Comparison of ENCODE assay signal across 23 mouse cellular contexts in genomic region chr16:79342453-79342852, GRCm38 (mm10).
A peak's percentile ranks its signal among the peaks of the same experiment; 100 is the strongest.
DNase-seq lines count a peak whose midpoint lies in the region; ATAC-seq and TF ChIP-seq lines count a peak whose summit lies in the region.
"Had no signal": no experiment of that assay in that cellular context is flagged by ENCODE, and none has a peak within 500 bp of the region (broad histone marks: within the 10 kb centered on the region; RNA-seq: fewer than 3 reads in every experiment).

No protein-coding gene starts in this region.

- peak; percentile 15 for DNase-seq in embryonic facial prominence, embryonic 14.5 days (ENCODE audit: low spot score)
- no peak for DNase-seq in embryonic facial prominence, embryonic 10.5 days (ENCODE audit: low spot score)
- peak; percentile 97 for DNase-seq in gonadal fat pad, adult 2 months (ENCODE audit: low read depth)
- DNase-seq in ovary, postnatal 36 days (ENCODE audit: low spot score) = no peak
- DNase-seq in frontal cortex, postnatal 10 days (ENCODE audit: low spot score in 2 of 2) = no peak
- DNase-seq: adrenal gland, postnatal 25 days; cerebellum, adult 9-10 months; forebrain, postnatal 0 days; gastrocnemius, adult 2 months; heart, adult 11 months; kidney, adult 2 months; kidney, postnatal 4 days; liver, postnatal 0 days; thymus, postnatal 14 days had no signal

- H3K9ac ChIP-seq in embryonic facial prominence, embryonic 14.5 days (ENCODE audit: low read depth, low read length) = no peak overlapping the region
- no peak overlapping the region for H3K9ac ChIP-seq in limb, embryonic 13.5 days
- H3K9ac ChIP-seq: embryonic facial prominence, embryonic 15.5 days; forebrain, postnatal 0 days; liver, postnatal 0 days had no signal

- TF ChIP-seq CTCF in C2C12 (IDR thresholded peaks at IDR 0.05; ENCODE audit: control insufficient read depth, insufficient read depth, insufficient read length) = no peak

- H3K4me3 ChIP-seq in embryonic facial prominence, embryonic 14.5 days (ENCODE audit: low read depth, low read length) = no peak overlapping the region
- H3K4me3 ChIP-seq in embryonic facial prominence, embryonic 10.5 days = no peak overlapping the region
- no peak overlapping the region for H3K4me3 ChIP-seq in C2C12 (ENCODE audit: insufficient read depth, poor library complexity, severe bottlenecking)
- no peak overlapping the region for H3K4me3 ChIP-seq in limb, embryonic 13.5 days
- H3K4me3 ChIP-seq: embryonic facial prominence, embryonic 15.5 days; gastrocnemius, adult 2 months; midbrain, embryonic 10.5 days had no signal

- no peaks in the 10 kb centered on the region for H3K79me2 ChIP-seq in C2C12 (ENCODE audit: control insufficient read depth, insufficient read depth)

- H3K27ac ChIP-seq in embryonic facial prominence, embryonic 14.5 days (replicated peaks; ENCODE audit: low read depth, low read length) = no peak overlapping the region
- no peak overlapping the region for H3K27ac ChIP-seq in embryonic facial prominence, embryonic 10.5 days (replicated peaks)
- H3K27ac ChIP-seq in limb, embryonic 13.5 days = no peak overlapping the region
- H3K27ac ChIP-seq: embryonic facial prominence, embryonic 15.5 days; gastrocnemius, adult 2 months; macrophage; midbrain, embryonic 10.5 days had no signal

- no peaks in the 10 kb centered on the region for H3K4me1 ChIP-seq in embryonic facial prominence, embryonic 14.5 days (ENCODE audit: control insufficient read depth, insufficient read depth, low read length)
- H3K4me1 ChIP-seq in embryonic facial prominence, embryonic 10.5 days = no peaks in the 10 kb centered on the region
- peaks cover 3% of the 10 kb centered on the region; the same call in 1 of the 2 replicates for H3K4me1 ChIP-seq in limb, embryonic 13.5 days
- H3K4me1 ChIP-seq: embryonic facial prominence, embryonic 15.5 days; midbrain, embryonic 10.5 days had no signal

- H3K4me2 ChIP-seq in embryonic facial prominence, embryonic 14.5 days (ENCODE audit: low read depth, low read length) = no peak overlapping the region
- H3K4me2 ChIP-seq in limb, embryonic 13.5 days (replicated peaks) = no peak overlapping the region
- H3K4me2 ChIP-seq: embryonic facial prominence, embryonic 15.5 days; heart, embryonic 11.5 days; liver, embryonic 11.5 days had no signal

- no peaks in the 10 kb centered on the region for H3K27me3 ChIP-seq in embryonic facial prominence, embryonic 14.5 days (replicated peaks; ENCODE audit: control insufficient read depth, insufficient read depth, low read length)
- no peaks in the 10 kb centered on the region for H3K27me3 ChIP-seq in embryonic facial prominence, embryonic 10.5 days (replicated peaks; ENCODE audit: low read depth, poor library complexity, severe bottlenecking)
- no peaks in the 10 kb centered on the region for H3K27me3 ChIP-seq in C2C12 (ENCODE audit: control insufficient read depth, insufficient read depth, insufficient read length)
- no peaks in the 10 kb centered on the region for H3K27me3 ChIP-seq in limb, embryonic 13.5 days
- H3K27me3 ChIP-seq: embryonic facial prominence, embryonic 15.5 days had no signal

- no peak overlapping the region for H3ac ChIP-seq in C2C12 (ENCODE audit: control insufficient read depth, insufficient read length, low read depth)

- H3K79me3 ChIP-seq in C2C12 (ENCODE audit: low read depth) = no peaks in the 10 kb centered on the region

- no peaks in the 10 kb centered on the region for H3K36me3 ChIP-seq in embryonic facial prominence, embryonic 14.5 days (ENCODE audit: control insufficient read depth, insufficient read depth, low read length)
- H3K36me3 ChIP-seq in embryonic facial prominence, embryonic 10.5 days (replicated peaks) = no peaks in the 10 kb centered on the region
- no peaks in the 10 kb centered on the region for H3K36me3 ChIP-seq in C2C12 (ENCODE audit: control insufficient read depth, insufficient read depth)
- no peaks in the 10 kb centered on the region for H3K36me3 ChIP-seq in limb, embryonic 13.5 days
- H3K36me3 ChIP-seq: embryonic facial prominence, embryonic 15.5 days; midbrain, embryonic 10.5 days had no signal

- WGBS in embryonic facial prominence, embryonic 14.5 days = 70% methylated on average over 3 of the region's 3 CpGs
- WGBS in embryonic facial prominence, embryonic 10.5 days = 82% methylated on average over 3 of the region's 3 CpGs
- WGBS in limb, embryonic 13.5 days = 27% methylated on average over 3 of the region's 3 CpGs

- H3K9me3 ChIP-seq in embryonic facial prominence, embryonic 14.5 days (ENCODE audit: control insufficient read depth, low read length) = no peaks in the 10 kb centered on the region
- H3K9me3 ChIP-seq in embryonic facial prominence, embryonic 10.5 days = no peaks in the 10 kb centered on the region
- H3K9me3 ChIP-seq in limb, embryonic 13.5 days = no peaks in the 10 kb centered on the region
- H3K9me3 ChIP-seq: embryonic facial prominence, embryonic 15.5 days; midbrain, embryonic 10.5 days had no signal

- no peak for ATAC-seq in embryonic facial prominence, embryonic 14.5 days (ENCODE audit: low read depth)
- peak; percentile 71; the same call in 1 of the 2 replicates for ATAC-seq in limb, embryonic 13.5 days (ENCODE audit: low FRiP score, low read depth)
- ATAC-seq: forebrain, postnatal 0 days; hindbrain, embryonic 16.5 days; liver, postnatal 0 days; lung, postnatal 0 days had no signal

TF ChIP-seq in C2C12, 6 proteins besides CTCF, POLR2A, EP300 and RAD21:
- TF ChIP-seq CEBPB (IDR thresholded peaks at IDR 0.05; ENCODE audit: low read depth) (peak; percentile 85), MYOG (IDR thresholded peaks at IDR 0.05; ENCODE audit: control insufficient read depth, extremely low read depth, insufficient read length) (no peak)

Comparison
In these comparisons a context has a peak if more than half of its experiments do, and no peak if none do; other contexts are left out.
1. DNase-seq: peak in embryonic facial prominence, embryonic 14.5 days (single experiment) and gonadal fat pad, adult 2 months (single experiment); none in embryonic facial prominence, embryonic 10.5 days (single experiment), ovary, postnatal 36 days (single experiment) and frontal cortex, postnatal 10 days (0 of 2).